9 mouse cellular contexts compared by ENCODE assay signal in genomic region chr2:69585191-69585885, GRCm38 (mm10). TPM values are rescaled to one million over a fixed set of nuclear protein-coding genes. Genes with fewer than 3 reads are reported as not detected.
A peak's percentile ranks its signal among the peaks of the same experiment; 100 is the strongest.
DNase-seq lines count a peak whose midpoint lies in the region; ATAC-seq and TF ChIP-seq lines count a peak whose summit lies in the region.
"Had no signal": no experiment of that assay in that cellular context is flagged by ENCODE, and none has a peak within 500 bp of the region (broad histone marks: within the 10 kb centered on the region; RNA-seq: fewer than 3 reads in every experiment).

No protein-coding gene starts in this region.

- H3K36me3 ChIP-seq in forebrain, embryonic 16.5 days (ENCODE audit: control insufficient read depth, insufficient read depth) = no peaks in the 10 kb centered on the region
- H3K36me3 ChIP-seq in limb, embryonic 15.5 days = no peaks in the 10 kb centered on the region

- peak overlapping the region; percentile 99 for H3K4me2 ChIP-seq in forebrain, embryonic 16.5 days (ENCODE audit: low read length)
- peak overlapping the region; percentile 99 for H3K4me2 ChIP-seq in limb, embryonic 15.5 days

- no peak for TF ChIP-seq CTCF in layer of hippocampus, adult 2 months (conservative IDR thresholded peaks at IDR 0.05)
- no peak for TF ChIP-seq CTCF in olfactory bulb, adult 2 months (IDR thresholded peaks at IDR 0.05; ENCODE audit: insufficient read depth, low read depth, low read length)

- no peaks in the 10 kb centered on the region for H3K9me3 ChIP-seq in forebrain, embryonic 16.5 days (ENCODE audit: control insufficient read depth, low read length)
- no peaks in the 10 kb centered on the region for H3K9me3 ChIP-seq in limb, embryonic 15.5 days

- H3K27me3 ChIP-seq in forebrain, embryonic 16.5 days (replicated peaks; ENCODE audit: control insufficient read depth, insufficient read depth, low read length) = peaks cover 37% of the 10 kb centered on the region
- H3K27me3 ChIP-seq in limb, embryonic 15.5 days = peaks cover 77% of the 10 kb centered on the region

- peak overlapping the region; percentile 58 for H3K4me3 ChIP-seq in layer of hippocampus, adult 2 months
- peak overlapping the region; percentile 19; the same call in 1 of the 2 replicates for H3K4me3 ChIP-seq in brown adipose tissue, adult 24 weeks (ENCODE audit: insufficient read depth, low read depth, low read length)
- H3K4me3 ChIP-seq in forebrain, embryonic 16.5 days (replicated peaks; ENCODE audit: low read length) = peak overlapping the region; percentile 76
- peak overlapping the region; percentile 48 for H3K4me3 ChIP-seq in limb, embryonic 15.5 days
- peak overlapping the region; percentile 56 for H3K4me3 ChIP-seq in olfactory bulb, adult 2 months (ENCODE audit: insufficient read depth, low read depth, low read length)

- H3K4me1 ChIP-seq in brown adipose tissue, adult 24 weeks (ENCODE audit: control insufficient read depth, insufficient read depth, insufficient read length, low read length) = peaks cover 4% of the 10 kb centered on the region
- H3K4me1 ChIP-seq in forebrain, embryonic 16.5 days (replicated peaks; ENCODE audit: control insufficient read depth, insufficient read depth, low read length) = peaks cover 33% of the 10 kb centered on the region
- H3K4me1 ChIP-seq in limb, embryonic 15.5 days = peaks cover 29% of the 10 kb centered on the region
- H3K4me1 ChIP-seq in olfactory bulb, adult 2 months (ENCODE audit: control insufficient read depth, insufficient read depth, low read length) = peaks cover 29% of the 10 kb centered on the region

- no peak for DNase-seq in layer of hippocampus, adult 2 months (ENCODE audit: low spot score in 2 of 2)
- no peak for DNase-seq in layer of hippocampus, adult 8-10 months (ENCODE audit: low spot score in 2 of 2)
- DNase-seq in layer of hippocampus, postnatal 25 days (ENCODE audit: extremely low spot score in 1 of 2, low spot score in 1 of 2) = no peak

- WGBS in forebrain, embryonic 16.5 days = under 1% methylated on average over 61 of the region's 61 CpGs
- under 1% methylated on average over 60 of the region's 61 CpGs for WGBS in limb, embryonic 15.5 days
- under 1% methylated on average over 61 of the region's 61 CpGs for WGBS in olfactory bulb, adult 2 months

- peak; percentile 59 for ATAC-seq in forebrain, embryonic 16.5 days
- ATAC-seq in limb, embryonic 15.5 days (ENCODE audit: insufficient number of reproducible peaks, low FRiP score, low TSS enrichment, low read depth) = no peak
- no peak; the same call in 1 of the 2 replicates for ATAC-seq in megakaryocyte progenitor cell, adult 5-6 weeks (replicated peaks; ENCODE audit: poor library complexity)

- H3K27ac ChIP-seq in layer of hippocampus, adult 2 months = no peak overlapping the region
- no peak overlapping the region for H3K27ac ChIP-seq in brown adipose tissue, adult 24 weeks (replicated peaks; ENCODE audit: low read depth, low read length)
- no peak overlapping the region for H3K27ac ChIP-seq in forebrain, embryonic 16.5 days (ENCODE audit: low read length)
- no peak overlapping the region for H3K27ac ChIP-seq in limb, embryonic 15.5 days
- no peak overlapping the region for H3K27ac ChIP-seq in olfactory bulb, adult 2 months (ENCODE audit: insufficient read depth, low read depth, low read length)

- H3K9ac ChIP-seq in forebrain, embryonic 16.5 days (replicated peaks; ENCODE audit: low read depth, low read length) = peak overlapping the region; percentile 62
- H3K9ac ChIP-seq in limb, embryonic 15.5 days = peak overlapping the region; percentile 11; the same call in 1 of the 2 replicates

- TF ChIP-seq POLR2A in olfactory bulb, adult 2 months (IDR thresholded peaks at IDR 0.05; ENCODE audit: insufficient read depth, low read depth, low read length) = no peak

RNA-seq across cellular contexts. Expression of gene Lrp2, which starts 0.5 kb away (rescaled TPM):
- 1 to 10 TPM in 1 of 2 experiments, under 1 TPM in 1; 0.59 to 1.0 TPM for total RNA-seq in layer of hippocampus, adult 2 months (2021)
- total RNA-seq in layer of hippocampus, adult 8-10 months (2022) = 1 to 10 TPM in 1 of 4 experiments, under 1 TPM in 3; 0.45 to 1.0 (median 0.66) TPM
- not detected in 2 replicates for polyA plus RNA-seq in brown adipose tissue, adult 24 weeks (2012; ENCODE audit: insufficient read depth, insufficient read length, missing spikeins)
- polyA plus RNA-seq in forebrain, embryonic 16.5 days (2015; fragmentation: Nextera tagmentation; extraction: Ambion mirVana) = 0.27 and 0.30 TPM in 2 replicates
- not detected in 2 replicates for polyA plus RNA-seq in limb, embryonic 15.5 days (2015; fragmentation: Nextera tagmentation; extraction: Ambion mirVana)
- polyA plus RNA-seq in olfactory bulb, adult 2 months (2012; ENCODE audit: insufficient read depth, insufficient read length, low replicate concordance, missing spikeins) = not detected in 2 replicates
- under 1 TPM; 0.37 to 0.68 TPM for total RNA-seq in layer of hippocampus, postnatal 25 days (2021)
- not detected in 2 replicates for total RNA-seq in megakaryocyte progenitor cell, adult 5-6 weeks (2015)
- under 0.01 TPM in 1 of 2 replicates, not detected in the other for total RNA-seq in megakaryocyte progenitor cell, adult 5-6 weeks (2017)
- total RNA-seq: neutrophil, adult 5-6 weeks had no signal

Comparison
In these comparisons a context has a peak if more than half of its experiments do, and no peak if none do; other contexts are left out.
1. H3K4me3 ChIP-seq: peak in every context shown above with its lines; median percentile 76 in forebrain, embryonic 16.5 days; 58 in layer of hippocampus, adult 2 months; 56 in olfactory bulb, adult 2 months; 48 in limb, embryonic 15.5 days; 19 in brown adipose tissue, adult 24 weeks.